In the genomic region with DNA sequence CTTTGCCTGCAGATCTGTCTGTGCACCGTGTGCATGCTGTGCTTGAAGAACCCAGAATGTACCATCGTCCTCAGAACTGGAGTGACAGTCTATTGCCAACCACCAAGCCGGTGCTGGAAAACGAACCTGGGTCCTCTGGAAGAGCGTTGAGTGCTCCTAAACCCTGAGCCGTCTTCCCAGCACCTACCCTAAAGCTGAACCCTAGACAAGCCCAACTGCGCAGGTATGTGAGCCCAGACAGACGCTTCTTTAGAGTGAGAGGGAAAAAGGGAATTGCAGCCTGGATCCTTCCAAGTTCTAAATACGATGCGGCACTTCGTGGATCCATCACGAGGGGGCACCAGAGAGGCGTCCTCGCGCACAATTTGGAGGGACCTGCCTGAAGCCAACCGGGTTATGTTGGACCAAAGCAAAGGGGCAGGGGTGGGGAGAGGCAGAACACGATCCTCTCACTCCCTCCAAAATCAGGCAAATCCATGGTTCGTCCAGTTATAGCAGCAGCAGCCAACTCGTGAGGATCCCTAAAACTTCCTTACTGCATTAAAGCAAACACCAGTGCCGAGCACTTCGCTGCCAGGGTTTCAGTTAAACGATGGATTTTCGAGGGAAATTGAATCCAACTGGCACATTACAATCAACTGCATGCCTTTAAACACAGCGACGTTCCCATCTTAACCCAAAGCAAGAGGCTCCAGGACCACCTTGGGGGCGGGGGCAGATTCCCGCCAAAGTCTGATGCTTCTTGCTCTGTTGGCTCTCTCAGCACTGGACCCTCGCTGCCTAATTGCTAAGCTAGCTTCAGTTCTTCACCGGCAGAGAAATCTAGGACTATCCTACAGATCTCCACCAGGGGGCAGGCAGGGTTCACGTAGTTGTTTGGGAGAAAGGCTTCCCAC, we compare ENCODE assay signal across 7 mouse cellular contexts.
DNase-seq lines count a peak whose midpoint lies in the region; ATAC-seq and TF ChIP-seq lines count a peak whose summit lies in the region.

No protein-coding gene starts in this region.

- no peaks in the 10 kb centered on the region for H3K36me3 ChIP-seq in kidney, adult 2 months (ENCODE audit: control insufficient read depth, insufficient read depth, low read length)
- no peaks in the 10 kb centered on the region for H3K36me3 ChIP-seq in limb, embryonic 12.5 days
- H3K36me3 ChIP-seq in midbrain, embryonic 15.5 days (replicated peaks) = no peaks in the 10 kb centered on the region
- no peaks in the 10 kb centered on the region for H3K36me3 ChIP-seq in spleen, adult 2 months (ENCODE audit: control insufficient read depth, insufficient read depth, low read length)

- no peak for TF ChIP-seq POLR2A in kidney, adult 2 months (IDR thresholded peaks at IDR 0.05; ENCODE audit: low read depth, low read length)
- TF ChIP-seq POLR2A in spleen, adult 2 months (IDR thresholded peaks at IDR 0.05; ENCODE audit: low read depth, low read length) = no peak

- H3K27me3 ChIP-seq in kidney, adult 2 months (replicated peaks; ENCODE audit: control insufficient read depth, insufficient read depth, low read length) = no peaks in the 10 kb centered on the region
- no peaks in the 10 kb centered on the region for H3K27me3 ChIP-seq in limb, embryonic 12.5 days
- H3K27me3 ChIP-seq in midbrain, embryonic 15.5 days (replicated peaks) = peaks cover 3% of the 10 kb centered on the region; the same call in 1 of the 2 replicates
- H3K27me3 ChIP-seq in spleen, adult 2 months (ENCODE audit: control insufficient read depth, insufficient read depth, low read length) = no peaks in the 10 kb centered on the region

- peak; percentile 79 for ATAC-seq in limb, embryonic 12.5 days (ENCODE audit: insufficient number of reproducible peaks, insufficient read depth, low FRiP score, low TSS enrichment, low read depth)
- peak; percentile 86 for ATAC-seq in midbrain, embryonic 15.5 days (replicated peaks)

- H3K9me3 ChIP-seq in limb, embryonic 12.5 days = peaks cover 20% of the 10 kb centered on the region
- peaks cover 7% of the 10 kb centered on the region for H3K9me3 ChIP-seq in midbrain, embryonic 15.5 days

- peak; percentile 84 for TF ChIP-seq CTCF in kidney, adult 2 months (conservative IDR thresholded peaks at IDR 0.05; ENCODE audit: insufficient read depth, insufficient read length, low read depth, low read length)
- peak; percentile 89 for TF ChIP-seq CTCF in spleen, adult 2 months (IDR thresholded peaks at IDR 0.05; ENCODE audit: extremely low read depth, insufficient read depth, insufficient read length, insufficient replicate concordance)

- H3K27ac ChIP-seq in kidney, adult 2 months (ENCODE audit: insufficient read depth, low read depth, low read length) = no peak overlapping the region
- no peak overlapping the region for H3K27ac ChIP-seq in limb, embryonic 12.5 days
- H3K27ac ChIP-seq in midbrain, embryonic 15.5 days = no peak overlapping the region
- no peak overlapping the region for H3K27ac ChIP-seq in spleen, adult 2 months (ENCODE audit: insufficient read depth, low read length)

- H3K4me1 ChIP-seq in kidney, adult 2 months (ENCODE audit: control insufficient read depth, insufficient read depth, low read length) = no peaks in the 10 kb centered on the region
- no peaks in the 10 kb centered on the region for H3K4me1 ChIP-seq in limb, embryonic 12.5 days (replicated peaks)
- peaks cover 12% of the 10 kb centered on the region for H3K4me1 ChIP-seq in midbrain, embryonic 15.5 days
- no peaks in the 10 kb centered on the region; the same call in 1 of the 2 replicates for H3K4me1 ChIP-seq in spleen, adult 2 months (ENCODE audit: control insufficient read depth, insufficient read depth, insufficient read length)

- WGBS in kidney, adult 2 months = 12% methylated on average over 30 of the region's 30 CpGs
- whole genome bisulfite sequencing in limb, embryonic 12.5 days = 10% methylated on average over 30 of the region's 30 CpGs
- WGBS in midbrain, embryonic 15.5 days = 11% methylated on average over 30 of the region's 30 CpGs
- 13% methylated on average over 30 of the region's 30 CpGs for WGBS in spleen, adult 2 months

- peak overlapping the region; percentile 42; the same call in 1 of the 2 replicates for H3K9ac ChIP-seq in limb, embryonic 12.5 days (replicated peaks)
- H3K9ac ChIP-seq in midbrain, embryonic 15.5 days = peak overlapping the region; percentile 42

- peak; percentile 93 for DNase-seq in adrenal gland, postnatal 10 days
- DNase-seq in embryo, embryonic 9.5 days (ENCODE audit: extremely low spot score) = peak; percentile 90
- DNase-seq in heart, adult 18-20 months = peak; percentile 82 to 95
- peak; percentile 81 for DNase-seq in kidney, adult 2 months
- DNase-seq in spleen, adult 2 months (ENCODE audit: low read depth in 1 of 2, low spot score in 2 of 2) = peak; percentile 21 to 70

- H3K4me2 ChIP-seq in limb, embryonic 12.5 days = peak overlapping the region; percentile 79
- peak overlapping the region; percentile 79 for H3K4me2 ChIP-seq in midbrain, embryonic 15.5 days

- peak overlapping the region; percentile 37 for H3K4me3 ChIP-seq in kidney, adult 2 months (ENCODE audit: insufficient read depth, low read depth, low read length)
- peak overlapping the region; percentile 39 for H3K4me3 ChIP-seq in limb, embryonic 12.5 days (replicated peaks)
- H3K4me3 ChIP-seq in midbrain, embryonic 15.5 days = peak overlapping the region; percentile 39
- H3K4me3 ChIP-seq in spleen, adult 2 months (ENCODE audit: extremely low read depth, insufficient read depth, insufficient read length) = peak overlapping the region; percentile 24; the same call in 1 of the 2 replicates
